Mouse (Mus musculus) heart, adult 2 months (tissue): ENCODE measurements around the gene Ntrk3.

Experiments
- CTCF ChIP-seq: fragments of 200-600 bp; IDR thresholded peaks from 2 replicates; pipeline ENCODE4 v1.8.1; 2022; ENCODE audit warnings: antibody characterized with exemption, mild to moderate bottlenecking, moderate library complexity
- POLR2A ChIP-seq: fragments of 200-500 bp; IDR thresholded peaks from 2 replicates; pipeline ENCODE4 v1.6.1; 2011; ENCODE audit warnings: mild to moderate bottlenecking, low read depth, low read length, control low read depth; ENCODE audit not compliant: insufficient read depth

DNA sequence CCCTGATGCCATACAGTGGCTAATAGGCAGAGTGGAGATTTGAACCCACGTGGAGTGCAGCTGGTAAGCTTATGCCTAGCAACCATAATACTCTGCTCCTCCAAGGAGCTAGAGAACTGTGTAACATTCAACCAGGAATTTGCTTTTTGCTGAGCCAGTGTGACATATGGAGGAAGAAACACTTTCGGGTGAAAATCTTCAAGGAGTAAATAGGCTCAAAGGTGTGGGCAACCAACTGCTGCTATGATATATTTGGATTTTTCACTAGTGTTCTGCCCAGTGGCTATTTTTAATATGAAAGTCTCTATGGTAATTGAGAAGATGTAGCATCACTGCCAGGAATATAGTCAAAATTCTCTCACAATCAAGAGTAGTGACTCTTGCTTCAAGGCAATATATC is 409.5 kb downstream of the Ntrk3 start:
- no peak for TF ChIP-seq POLR2A
- no peak for TF ChIP-seq CTCF
